Mouse (Mus musculus) fibroblast of lung, adult 2 months (primary cell): ENCODE measurements around the gene Otp.

Experiments
- DNase-seq: peaks from one replicate; pipeline ENCODE4 v3.0.0-alpha.2; 2011; ENCODE audit warnings: low read depth

The Otp gene

DNA sequence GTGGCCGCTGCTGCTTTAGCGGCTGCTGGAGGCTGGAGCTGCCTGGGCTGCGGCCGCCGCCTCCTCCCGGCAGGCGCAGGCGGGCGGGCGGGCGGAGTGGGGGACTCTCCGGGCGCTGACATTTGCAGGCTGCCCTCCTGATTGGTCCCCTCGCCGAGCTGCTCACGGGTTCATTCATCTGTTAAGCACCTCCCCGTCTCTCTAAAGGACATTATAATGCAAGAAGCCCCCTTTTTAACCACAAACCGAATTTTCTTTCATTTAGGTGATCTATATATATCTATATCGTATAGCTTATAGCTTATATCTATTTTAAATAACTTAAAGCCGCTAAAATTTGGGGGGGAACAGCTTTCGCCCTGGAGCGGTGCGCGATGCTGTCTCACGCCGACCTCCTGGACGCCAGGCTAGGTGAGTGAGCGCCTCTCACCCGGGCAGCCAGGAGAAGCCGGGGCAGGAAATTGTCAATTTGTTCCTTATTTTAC lies at the start of gene Otp:
TSS of gene Otp (plus strand) at position 207 of the 485 bp plus-strand sequence.
- DNase-seq, result no peak

DNA sequence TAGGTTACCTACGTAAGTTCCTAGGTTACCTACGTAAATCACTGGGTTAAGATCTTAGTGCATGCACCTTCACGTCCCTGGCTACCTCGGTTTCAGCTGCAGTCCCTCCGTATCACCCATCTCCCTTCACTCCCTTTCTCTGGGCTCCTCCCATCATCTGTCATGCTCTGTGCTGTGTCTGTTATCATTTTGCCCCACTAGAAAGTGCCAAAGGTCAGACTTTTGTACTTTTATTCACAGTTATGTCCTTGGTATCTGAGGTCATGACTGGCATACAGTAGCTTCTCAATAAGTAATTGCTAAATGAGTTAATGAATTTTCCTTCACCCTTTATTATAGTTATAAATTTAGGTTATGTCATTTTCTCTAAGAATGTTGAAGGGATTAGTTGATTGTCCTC lies 49.0 kb upstream of the Otp start:
- DNase-seq, result no peak

DNA sequence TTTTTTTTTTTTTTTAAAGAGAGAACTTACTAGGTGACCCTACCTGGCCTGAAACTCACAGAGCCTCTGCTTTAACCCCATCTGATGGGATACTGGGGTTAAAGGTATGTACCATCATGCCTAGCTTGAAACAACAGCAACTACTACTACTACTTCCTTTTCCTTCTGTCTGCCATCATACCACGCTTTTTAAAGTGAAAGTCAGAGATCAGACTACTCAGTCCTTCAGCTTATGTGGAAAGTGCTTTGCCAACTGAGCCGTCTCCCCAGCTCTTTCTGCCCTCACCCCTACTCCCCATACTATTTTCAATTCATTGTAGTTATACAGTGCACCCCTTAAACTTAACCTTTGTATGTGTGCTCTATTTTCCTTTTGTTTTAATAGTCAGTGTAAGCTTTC lies 48.4 kb upstream of the Otp start:
- no peak for DNase-seq

DNA sequence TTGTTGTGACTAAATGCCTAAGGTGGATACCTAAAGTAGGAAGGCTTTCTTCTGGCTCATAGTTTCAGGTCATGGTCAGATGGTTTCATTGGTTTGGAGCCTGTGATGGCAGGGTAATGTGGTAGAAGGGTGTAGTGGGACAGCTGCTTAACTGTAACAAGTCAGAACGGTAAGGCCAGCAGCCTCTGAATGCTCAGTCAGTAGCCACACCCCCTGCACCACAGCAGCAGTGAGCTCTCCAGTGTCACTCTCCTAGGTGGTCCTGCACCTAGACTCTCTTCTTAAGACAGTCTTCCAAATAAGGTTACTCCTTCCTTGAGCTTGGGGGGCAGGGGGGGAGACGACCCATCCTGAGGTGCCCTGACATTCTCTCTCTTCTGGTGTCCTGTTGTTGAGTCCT lies 47.6 kb upstream of the Otp start:
- DNase-seq, result no peak

DNA sequence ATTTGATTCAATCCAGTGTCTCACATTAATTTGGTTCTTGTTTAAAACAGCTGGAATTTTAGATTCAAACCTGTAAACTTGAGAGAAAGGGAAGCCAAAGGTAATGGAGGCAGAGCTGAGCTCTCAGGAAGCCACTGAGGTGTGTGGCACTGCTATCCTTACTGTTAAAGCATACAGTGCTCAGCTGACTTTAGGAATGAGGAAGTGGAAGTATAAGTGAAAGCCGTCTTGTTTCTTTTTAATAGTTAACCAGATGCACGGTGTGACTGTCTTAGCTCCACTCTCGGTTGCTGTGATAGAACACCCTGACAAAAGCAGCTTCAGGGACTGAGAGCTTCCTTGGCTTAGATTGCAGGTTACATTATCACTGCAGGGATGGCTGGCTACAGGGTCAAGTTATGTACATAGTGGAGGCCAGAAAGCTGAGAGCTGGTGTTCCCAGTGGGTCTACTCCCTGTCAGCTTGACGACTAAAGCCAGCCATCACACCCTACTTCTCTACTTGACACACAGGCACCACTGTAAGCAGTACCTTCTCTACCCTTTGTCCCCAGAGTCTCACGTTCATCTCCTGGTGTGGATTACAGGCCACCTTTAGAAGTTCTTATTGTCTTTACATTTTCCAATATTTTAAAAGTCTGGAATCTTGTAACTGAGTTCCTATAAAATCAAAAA lies 37.2 kb upstream of the Otp start:
- DNase-seq, result no peak

DNA sequence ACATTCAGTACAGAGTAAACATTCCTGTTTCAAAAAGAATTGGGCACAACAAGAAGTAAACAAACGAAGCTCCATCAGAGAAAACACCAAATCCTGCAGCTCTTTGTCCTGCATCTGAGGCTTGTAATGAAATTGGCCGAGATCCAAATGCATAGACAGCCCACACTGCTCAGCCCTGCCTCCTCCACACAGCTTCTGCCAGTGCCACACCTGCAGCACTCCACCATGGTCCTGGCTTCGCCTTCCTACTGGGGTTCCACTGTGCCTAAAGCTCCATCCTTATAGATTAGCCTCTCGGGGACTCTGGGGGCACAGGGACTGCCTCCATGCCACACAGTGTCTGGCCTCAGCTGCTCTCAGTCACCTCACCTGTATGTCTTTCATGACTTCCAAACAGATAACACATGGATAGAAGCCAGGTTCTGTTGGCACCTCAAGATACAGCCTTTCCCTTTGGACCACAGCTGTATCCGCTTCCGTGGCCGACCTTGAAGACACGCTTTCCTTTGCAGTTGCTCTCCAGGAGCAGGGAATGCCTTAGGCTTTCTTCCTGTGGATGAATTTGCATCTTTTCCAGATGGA lies 36.6 kb upstream of the Otp start:
- DNase-seq, result no peak

DNA sequence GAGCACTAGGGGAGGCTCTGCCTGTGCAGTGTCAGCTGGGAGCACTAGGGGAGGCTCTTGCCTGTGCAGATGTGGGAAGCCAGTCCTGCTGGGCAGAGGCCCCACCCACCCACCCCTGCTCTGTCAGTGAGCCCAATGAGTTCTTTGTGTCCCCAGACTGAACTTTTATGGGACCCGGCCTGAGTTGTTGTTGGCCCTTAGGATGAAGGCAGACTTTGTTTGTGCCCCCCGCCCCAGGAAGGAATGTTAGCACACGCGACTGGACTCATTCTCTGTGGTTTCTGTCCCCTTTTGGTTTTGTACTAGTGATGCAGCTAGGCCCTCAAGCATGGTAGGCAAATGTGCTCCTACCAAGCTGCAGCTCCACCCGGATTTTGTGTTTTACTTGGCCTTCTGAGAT lies 32.2 kb upstream of the Otp start:
- DNase-seq, result no peak

DNA sequence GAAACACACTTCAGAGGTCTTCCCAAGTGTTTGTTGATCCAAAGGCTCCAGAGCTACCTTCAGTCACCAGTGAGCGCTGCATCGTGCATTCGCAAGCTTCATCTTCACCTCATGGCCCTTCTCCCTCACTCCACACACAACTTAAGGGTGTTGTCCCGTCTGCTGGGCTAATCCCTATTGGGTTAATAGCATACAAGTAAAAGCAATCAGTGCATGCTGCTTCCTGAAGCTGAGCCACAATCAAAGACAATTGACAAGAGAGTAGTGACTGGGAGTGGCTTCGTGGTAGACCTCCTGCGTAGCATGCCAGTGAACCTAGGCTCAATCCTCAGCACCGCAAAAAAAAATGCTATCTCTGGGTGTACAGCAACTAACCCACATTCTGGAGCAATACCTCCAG lies 27.5 kb upstream of the Otp start:
- DNase-seq, result no peak

DNA sequence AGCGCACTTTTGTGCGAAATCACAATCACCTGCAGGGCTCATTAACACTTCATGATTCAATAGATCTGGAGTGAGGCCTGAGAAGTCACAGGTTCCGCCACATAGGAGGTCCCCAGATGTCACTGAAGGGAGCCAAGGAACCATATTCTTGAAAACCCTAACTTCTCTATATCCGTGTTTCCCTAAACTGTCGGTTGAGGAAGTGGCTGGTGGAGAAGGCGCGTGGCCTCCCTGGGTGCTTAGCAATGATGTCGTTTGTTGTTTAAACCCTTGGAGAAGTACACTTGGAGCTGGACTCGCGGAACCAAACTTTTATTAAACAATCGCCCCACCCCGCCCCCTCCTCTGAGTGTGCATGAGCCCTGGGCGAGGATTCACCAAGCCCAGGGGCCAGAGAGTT lies 26.1 kb upstream of the Otp start:
- DNase-seq, result no peak

DNA sequence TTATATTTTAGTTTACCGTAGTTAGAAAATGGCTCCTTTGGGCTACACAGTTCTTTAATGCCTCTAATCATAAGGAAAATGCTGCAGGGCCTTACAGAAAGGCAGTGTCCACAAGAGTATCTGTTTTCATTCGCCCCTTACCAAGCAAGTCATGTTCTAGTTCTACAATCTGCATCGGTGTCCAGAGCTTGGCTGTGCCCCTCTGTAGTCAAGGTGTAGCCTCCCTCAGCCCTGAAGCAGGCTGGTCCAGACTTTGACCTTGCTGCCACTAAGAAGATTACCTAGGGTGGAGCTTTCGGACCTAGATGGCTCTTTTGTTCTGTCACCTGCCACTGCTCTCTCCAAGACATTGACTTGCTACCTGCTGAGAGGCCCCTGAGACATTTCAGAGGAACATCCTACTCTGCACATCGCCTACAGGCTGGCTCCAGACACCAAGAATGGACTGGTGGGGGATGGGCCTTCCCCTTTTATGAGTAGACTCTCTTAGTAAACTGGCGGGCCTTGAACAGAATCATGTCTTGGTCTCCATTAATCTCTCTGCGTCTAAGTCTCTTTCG lies 17.3 kb upstream of the Otp start:
- DNase-seq, result no peak

DNA sequence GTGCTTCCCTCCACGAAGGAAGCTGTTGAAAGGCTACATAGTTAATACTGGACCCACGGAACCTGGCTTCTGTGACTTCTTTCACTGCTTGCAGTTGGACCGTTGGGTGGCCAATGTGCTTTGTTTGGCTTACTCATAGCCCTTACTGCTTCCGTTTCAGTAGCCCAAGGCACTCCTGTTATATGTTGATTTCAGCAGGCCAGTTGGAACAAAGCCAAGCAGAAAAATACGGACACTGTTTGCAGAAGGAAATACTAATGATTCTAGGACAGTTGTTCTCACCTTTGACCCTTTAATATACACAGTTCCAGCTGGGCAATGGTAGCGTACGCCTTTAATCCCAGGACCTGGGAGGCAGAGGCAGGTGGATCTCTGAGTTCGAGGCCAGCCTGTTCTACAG lies 16.1 kb upstream of the Otp start:
- DNase-seq, result no peak

DNA sequence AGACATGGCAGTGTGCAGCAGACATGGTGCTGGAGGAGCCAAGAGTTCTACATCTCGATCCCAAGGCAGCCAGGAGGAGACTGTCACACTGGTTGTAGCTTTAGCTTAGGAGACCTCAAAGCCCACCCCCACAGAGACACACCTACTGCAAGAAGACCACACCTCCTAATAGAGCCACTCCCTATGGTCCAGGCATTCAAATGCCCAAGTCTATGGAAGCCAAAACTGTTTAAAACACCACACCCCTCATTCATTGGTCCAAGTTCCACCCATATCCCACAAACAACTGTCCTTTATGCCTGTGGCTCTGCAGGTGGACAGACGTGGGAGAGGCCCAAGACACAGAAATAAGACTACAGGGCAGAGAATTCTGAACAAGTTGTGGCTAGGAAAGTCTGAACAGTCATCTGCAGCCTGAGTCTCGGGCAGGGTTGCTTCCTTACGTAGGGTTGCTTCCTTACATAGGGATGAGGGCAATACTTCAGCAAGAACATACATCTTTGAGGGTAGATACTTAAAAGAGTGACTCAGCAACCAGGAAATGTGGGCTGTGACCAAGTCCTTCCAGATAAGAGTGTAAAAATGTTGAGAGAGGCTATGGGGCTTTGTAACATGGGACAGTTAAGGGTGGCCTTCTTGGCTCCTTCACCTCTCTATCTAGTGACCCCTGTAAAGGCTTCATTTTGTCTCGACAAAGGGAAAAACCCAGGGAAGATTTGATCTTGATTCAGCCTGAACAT lies 12.7 kb upstream of the Otp start:
- DNase-seq, result no peak

DNA sequence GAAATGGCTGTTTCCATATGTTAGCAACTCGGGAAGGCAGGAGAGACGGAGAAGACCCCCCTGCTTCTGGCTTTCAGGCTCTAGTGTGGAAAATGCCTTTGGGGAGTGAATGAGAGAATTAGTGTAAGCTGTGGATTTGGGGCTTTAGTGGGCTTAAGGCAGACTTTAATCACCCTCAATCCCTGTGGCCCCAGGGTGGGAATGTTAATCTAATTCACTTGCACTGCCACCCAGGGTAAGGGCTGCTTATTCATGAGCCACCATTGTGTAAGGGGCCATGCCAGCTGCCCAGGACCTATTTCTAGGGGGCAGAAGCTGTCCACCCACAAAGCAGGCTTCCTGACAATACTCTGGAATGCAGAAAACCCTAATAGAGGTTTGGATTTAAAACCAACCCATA lies 8.5 kb upstream of the Otp start:
- DNase-seq, result no peak

DNA sequence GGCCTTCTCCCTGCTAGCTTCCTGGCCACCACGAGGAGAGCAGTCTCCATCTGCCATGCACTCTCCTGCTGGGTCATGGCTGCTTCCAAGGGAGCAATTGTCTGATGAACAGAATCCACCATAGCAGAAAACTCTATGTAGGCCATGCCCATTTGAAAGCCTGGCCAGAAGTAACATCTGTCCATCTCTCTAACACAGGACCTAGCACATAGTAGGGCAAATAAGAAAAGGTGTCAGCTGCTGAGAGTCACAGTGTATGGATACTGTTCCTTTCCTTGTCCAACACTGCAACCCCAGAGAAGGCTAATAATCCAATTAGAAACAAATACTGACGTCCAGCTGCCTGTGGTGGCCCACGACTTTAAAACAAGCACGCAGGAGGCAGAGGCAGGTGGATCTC lies 7.6 kb upstream of the Otp start:
- no peak for DNase-seq

DNA sequence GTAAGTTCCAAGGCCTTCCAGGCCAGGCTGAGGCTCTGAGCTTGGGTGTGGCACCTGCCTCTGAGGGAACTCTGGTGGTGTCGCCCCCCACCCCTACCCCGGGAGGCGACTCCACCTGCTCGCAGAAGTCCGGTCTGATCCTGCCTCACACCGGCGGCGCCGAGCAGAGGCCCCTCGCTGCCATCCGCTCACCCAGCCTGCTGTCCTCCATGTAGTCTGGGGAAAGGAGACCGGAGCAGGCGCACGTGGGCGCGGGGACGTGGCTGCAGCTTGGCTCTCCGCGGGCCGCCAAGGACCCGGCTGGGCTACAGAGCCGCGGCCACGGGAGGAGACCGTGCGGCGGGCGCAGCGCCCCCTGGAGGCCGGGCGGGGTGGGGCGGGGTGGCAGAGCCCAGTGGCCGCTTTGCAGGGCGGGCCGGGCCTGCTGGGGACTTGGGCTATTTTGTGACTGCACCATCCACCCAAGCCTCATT lies 6.9 kb upstream of the Otp start:
- DNase-seq, result no peak

DNA sequence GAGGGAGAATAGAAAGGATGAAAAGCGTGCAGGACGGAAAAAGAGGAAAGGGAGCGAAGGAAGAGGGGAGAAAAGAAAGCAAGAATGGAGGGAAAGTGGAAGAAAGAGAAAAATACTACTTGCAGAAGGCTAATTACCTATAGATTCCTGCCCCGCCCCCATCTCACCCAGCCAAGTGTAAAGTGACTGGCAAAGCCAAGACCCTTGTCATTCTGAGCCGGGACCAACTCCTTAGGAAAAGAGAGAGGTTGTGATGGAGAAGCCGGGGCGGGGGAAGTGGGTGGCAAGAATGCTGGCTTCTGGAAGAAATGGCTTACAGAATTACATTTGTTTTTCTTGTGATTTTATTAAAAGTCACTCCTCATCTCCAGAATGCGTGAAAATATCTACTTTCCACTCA lies 5.9 kb upstream of the Otp start:
- no peak for DNase-seq

DNA sequence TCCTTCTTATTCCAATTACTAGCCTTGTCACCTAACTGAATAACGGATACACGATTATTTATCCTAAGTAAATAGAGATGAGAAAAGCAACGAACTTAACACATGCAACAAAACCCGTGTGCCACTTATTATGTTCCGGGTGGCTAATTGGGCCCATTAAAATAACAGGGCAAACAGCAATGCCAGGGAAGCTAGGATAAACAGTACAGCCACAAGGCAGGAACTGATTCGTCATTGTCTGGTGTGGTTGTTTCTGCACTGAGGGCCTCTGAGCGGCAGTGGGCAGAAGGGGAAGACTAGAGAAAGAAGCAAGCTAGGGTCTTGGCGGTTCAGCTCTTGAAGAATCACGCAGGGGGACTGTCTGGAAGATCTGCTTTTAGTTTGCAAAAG lies 5.3 kb upstream of the Otp start:
- DNase-seq, result no peak

DNA sequence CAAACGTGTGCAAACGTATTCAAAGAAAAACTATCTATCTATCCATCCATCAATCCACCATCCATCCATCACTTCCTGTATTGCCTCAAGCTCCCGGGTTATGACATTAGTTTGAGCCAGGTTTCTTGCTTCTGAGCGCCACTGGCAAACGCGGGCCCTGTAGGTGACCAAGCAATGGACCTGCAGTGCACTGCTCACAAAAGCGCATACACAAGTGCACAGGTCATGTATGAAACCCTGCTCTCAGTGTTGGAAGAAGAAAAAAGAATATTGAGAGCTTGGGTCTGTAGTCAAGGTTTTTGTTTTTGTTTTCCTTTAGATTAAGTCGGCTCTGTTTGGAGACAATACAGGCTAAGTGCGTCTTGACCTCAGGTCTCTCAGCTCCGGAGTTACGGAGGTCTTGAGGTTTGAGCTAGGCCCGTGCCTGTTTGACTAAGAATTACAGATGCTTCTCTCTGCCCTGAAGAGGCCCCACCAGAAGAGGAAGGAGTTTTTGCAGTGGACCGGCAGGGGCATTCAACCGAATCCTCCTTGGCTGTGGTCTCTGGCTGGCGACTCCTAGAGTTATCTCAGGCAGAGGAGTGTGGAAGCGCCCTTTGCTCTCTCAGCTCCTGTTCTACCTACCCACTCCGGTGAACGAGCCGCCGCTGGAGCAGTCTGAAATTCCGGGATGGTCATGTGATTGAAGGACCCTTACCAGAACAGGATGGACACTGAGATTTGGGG lies 4.8 kb upstream of the Otp start:
- no peak for DNase-seq

DNA sequence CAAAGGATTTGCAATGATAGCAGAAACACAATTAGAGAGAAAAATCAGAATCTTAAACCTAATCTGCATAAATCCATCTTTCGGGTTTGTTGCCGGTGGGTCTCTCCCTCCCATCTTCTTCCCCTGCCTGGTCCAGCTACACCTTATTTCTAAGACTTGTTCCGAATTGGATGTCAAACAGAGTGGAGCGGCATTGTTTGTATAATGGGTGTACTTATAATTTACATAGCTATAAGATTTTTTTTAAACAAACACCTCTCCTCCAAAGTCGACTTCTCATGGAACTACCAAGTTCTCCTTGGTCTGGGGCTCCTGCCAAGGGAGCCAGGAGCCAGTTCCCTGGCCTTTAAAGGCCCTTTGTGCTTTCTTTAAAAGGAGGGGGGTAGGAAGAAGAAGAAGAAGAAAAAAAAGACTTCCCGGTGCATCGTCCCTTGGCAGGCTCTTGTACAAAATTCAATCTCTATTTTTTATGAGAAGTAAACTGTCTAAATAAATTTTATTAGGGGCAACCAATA lies 3.5 kb upstream of the Otp start:
- no peak for DNase-seq

DNA sequence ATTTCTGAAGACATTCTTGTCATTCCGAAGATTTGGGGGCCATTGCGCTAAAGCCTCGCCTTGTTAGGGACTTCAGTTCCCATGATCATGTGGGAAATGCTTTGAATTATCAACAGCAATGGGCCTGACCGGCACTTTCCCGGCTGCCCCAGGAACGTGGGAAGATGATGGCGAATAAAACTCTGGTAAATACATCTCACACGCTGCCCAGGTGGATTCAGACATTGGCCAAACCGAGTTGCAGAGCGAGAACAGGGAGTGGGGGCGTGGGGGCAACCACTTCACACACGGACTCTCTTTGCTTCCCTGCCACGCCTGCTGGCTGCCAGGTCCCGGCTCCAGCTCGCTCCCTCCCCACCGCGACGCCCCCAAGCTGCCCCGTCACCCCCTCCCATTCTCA lies 3.0 kb upstream of the Otp start:
- DNase-seq, result no peak

DNA sequence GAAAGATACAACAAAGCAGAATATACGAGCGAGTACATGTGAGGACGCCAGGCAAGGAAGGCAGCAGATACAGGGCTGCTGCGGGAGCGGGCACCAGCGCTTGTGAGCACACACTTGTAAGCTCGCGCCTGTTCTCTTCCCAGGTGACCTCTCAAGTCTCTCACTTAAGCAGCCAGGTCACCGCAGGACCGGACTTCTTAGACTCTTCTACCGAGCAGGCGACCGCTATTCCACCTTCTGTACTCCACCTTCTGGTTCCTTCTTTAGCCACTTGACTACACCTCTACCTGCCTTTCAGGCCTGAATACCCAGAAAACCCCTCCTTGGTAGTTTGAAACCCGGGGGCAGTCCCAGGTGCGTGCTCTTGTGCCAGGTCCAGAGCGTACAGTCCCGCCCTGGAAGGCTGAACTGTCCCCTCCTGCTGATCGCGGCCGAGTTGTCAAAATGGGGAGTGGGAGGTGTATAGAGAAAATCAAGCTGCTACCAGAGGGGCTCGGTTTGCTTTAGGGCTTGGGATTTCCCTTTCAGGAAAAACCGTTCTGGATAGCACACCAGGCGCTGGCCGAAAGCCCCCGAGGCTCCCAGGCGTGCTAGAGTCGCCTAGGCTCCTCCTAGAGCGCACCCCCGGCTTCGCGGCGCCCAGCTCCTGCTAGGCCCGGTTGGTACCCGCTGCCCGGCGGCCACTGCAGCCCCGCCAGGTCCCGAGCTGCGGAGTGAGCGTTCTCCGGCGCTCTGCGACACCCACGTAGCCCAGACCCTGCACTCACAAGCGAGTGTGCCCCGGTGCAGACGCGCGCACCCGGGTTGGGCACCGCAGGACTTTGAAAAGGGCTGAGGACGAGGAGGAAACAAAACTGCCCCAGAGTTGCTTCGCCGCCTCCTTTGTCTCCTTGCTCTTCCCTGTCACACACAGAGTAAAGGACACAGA lies 2.0 kb upstream of the Otp start:
- no peak for DNase-seq
